Mouse (Mus musculus): ENCODE results near the gene Elk4. TPM values are rescaled to one million over a fixed set of nuclear protein-coding genes. Genes with fewer than 3 reads are reported as not detected.
A peak's percentile ranks its signal among the peaks of the same experiment; 100 is the strongest.

The Elk4 gene
- total RNA-seq, 2 experiments from 2014 or later = 53.1 to 90.6 TPM

- no peak for ATAC-seq (ENCODE audit: poor library complexity, severe bottlenecking)
These were observed 52.8 kb downstream of the Elk4 start for GRCm38 (mm10) chr1:132060036-132060769.

DNA sequence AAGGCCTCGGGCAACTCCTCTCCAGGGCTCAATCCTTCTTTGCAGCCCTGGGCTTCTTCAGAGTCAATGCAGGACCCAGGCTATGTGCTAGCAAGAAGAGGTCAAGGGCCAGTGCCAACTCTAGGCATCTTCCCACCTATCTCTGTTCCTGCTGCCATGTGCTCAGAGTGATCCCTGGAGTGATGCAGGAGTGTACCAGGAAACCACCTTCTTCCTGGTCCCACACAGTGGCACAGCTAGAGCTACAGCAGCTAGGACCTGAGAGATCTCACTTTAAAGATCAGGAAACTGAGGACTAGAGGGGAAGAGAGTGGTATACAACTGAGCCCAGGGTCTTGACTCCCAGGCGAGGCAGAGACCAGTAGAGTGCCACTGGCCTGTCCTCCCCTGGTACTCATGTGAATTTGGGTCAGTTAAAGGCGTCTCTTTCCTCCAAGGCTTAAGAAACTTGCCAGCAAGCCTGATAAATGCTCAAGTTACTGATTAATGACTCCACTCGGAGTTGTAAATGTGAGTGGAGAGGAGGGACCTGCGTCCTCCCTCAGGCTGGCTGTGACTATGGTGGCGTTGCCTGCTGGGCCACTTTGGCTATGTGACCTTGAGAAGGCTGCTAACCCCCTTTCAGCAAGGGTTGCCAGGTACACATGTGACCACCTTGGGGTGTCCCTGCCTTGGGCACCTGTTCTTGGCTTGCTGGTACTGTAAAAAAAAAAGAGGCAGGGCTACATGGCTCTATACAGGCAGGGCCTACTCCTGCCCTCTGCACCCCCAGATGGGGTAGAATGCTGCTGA is 54.5 kb downstream of the Elk4 start:
- no peak for ATAC-seq (ENCODE audit: poor library complexity, severe bottlenecking)

GRCm38 (mm10) chr1:132063096-132063495 is 55.7 kb downstream of the Elk4 start:
- no peak for ATAC-seq (ENCODE audit: poor library complexity, severe bottlenecking)

DNA sequence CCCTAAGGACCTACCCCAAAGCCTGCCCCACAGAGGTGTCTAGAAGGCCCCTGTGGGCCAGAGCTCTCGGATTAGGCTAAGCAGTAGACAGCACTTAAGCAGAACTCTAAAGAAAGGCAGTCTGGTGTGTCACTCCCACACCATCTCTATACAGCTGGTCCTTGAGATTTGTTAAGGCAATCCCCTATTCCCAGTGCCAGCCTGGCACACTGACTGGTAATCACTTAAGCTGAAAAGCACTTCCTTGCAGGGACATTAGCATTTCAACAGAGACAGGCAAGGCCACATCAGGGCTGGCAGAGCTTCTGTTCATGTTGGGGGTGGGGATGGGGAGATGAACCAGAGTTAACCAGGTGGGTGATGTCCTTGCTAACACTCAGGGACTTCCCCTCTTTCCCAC is 57.6 kb downstream of the Elk4 start:
- ATAC-seq (ENCODE audit: poor library complexity, severe bottlenecking) = no peak

DNA sequence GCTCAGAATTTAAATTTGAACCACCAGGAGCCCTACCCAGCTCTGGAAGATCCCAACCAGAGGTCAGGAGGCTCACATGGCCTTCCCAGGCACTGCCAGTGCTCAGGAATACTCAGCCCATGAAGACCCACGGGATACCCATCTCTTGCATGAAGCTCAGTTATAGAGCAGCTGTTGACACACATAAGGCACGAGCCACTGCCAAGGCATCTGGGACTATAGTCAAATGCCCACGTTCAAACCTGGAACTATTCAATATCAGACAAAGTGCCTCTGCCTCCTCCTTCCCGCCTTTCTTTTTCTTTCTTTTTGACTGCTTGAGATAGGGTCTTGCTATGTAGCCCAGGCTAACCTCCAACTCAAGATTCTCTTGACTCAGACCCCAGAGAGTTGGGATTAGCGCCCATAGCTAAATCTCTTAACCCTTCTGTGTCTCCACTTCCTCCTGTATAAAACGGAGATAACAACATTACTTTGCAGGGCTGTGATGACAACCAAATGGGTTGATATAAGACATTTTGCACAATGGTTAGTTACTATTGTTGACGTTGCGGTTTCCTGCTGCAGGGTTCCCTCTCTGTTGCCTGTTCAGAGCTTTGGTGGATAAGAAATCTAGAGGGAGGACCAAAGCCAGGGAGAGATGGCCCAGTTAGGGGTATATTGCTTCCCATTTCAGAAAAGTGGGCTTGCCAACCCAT is 58.2 kb downstream of the Elk4 start:
- no peak for ATAC-seq (ENCODE audit: poor library complexity, severe bottlenecking)

- ATAC-seq (ENCODE audit: poor library complexity, severe bottlenecking) = peak; percentile 65
These were observed 60.2 kb downstream of the Elk4 start, which contains the start of gene Mfsd4a for GRCm38 (mm10) chr1:132067261-132068255. Mfsd4a (minus strand) TSS chr1:132068062.

DNA sequence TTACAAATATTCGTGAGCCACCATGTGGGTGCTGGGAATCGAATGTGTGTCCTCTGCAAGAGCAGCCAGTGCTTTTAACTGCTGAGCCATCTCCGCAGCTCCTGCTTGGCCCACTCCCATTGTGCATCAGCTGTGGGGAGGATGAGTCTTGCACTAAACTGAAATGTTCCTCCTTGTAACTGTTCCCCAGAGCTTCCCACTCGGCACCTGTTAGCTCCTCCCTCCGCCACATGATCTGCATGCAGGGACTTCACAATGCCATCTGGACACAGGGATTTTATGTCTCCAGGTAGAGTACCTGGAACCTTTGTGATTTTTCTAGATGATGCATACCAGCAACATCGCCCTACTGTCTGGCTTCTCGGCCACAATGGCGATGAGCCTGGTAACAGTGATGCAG is 62.0 kb downstream of the Elk4 start:
- no peak for ATAC-seq (ENCODE audit: poor library complexity, severe bottlenecking)

DNA sequence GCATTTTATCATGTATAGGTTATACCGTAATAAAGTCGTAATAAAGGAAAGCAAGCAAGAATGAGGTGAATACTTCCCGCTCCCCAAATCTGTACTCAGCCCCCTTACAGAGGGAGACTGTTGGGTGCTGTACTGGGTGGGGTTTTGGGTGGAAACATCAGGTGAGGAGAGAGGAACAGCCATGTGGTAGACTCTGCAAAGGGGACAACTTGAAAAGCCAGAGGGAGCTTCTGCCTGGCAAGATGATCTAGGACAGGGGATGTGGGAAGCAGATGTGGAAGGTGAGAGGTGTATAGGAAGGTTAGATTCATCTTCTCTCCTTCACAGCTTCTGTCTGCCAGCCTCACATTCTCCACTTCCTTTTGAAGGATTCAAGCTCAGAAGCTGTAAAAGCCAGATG is 63.3 kb downstream of the Elk4 start:
- ATAC-seq (ENCODE audit: poor library complexity, severe bottlenecking) = no peak

DNA sequence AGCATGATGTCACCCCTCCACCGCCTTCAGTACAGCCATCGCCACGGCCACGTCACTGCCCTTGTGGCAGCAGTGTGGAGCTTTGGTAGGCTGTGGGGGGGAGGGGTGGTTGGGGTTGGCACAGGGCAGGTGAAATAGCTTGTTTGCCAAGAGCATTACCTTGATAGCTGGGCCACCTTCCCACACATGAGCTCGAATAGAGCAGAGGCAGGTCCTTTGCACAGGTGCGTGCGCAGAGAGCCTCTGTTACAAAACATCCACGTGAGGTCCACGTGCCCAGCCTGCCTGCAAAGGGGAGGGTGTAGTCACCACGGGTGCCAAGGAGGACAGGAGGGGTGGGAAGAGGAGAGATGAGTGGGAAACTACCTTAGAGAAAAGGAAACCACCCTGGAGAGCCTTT is 68.2 kb downstream of the Elk4 start:
- no peak for ATAC-seq (ENCODE audit: poor library complexity, severe bottlenecking)

- ATAC-seq (ENCODE audit: poor library complexity, severe bottlenecking) = no peak
These were observed 71.0 kb downstream of the Elk4 start for GRCm38 (mm10) chr1:132078413-132078812.

Other genes with a start within 250 kb of the Elk4 start
- gene Pm20d1, start 210.2 kb upstream of the Elk4 start, total RNA-seq (2015) = 0.07 TPM in 1 of 2 replicates, not detected in the other
- not detected in 2 replicates for gene Pm20d1, start 210.2 kb upstream of the Elk4 start, total RNA-seq (2017)
- 3.4 and 7.8 TPM in 2 replicates for gene Slc41a1, start 180.1 kb upstream of the Elk4 start, total RNA-seq (2015)
- gene Slc41a1, start 180.1 kb upstream of the Elk4 start, total RNA-seq (2017) = 3.1 and 5.3 TPM in 2 replicates
- gene Rab29, start 140.4 kb upstream of the Elk4 start, total RNA-seq (2015) = 45.3 and 48.4 TPM in 2 replicates
- 31.1 and 33.4 TPM in 2 replicates for gene Rab29, start 140.4 kb upstream of the Elk4 start, total RNA-seq (2017)
- 145 TPM in 2 replicates for gene Nucks1, start 97.1 kb upstream of the Elk4 start, total RNA-seq (2015)
- 234 and 235 TPM in 2 replicates for gene Nucks1, start 97.1 kb upstream of the Elk4 start, total RNA-seq (2017)
- gene Slc45a3, start 44.6 kb upstream of the Elk4 start, total RNA-seq (2015) = 0.16 and 0.46 TPM in 2 replicates
- gene Slc45a3, start 44.6 kb upstream of the Elk4 start, total RNA-seq (2017) = 0.33 TPM in 1 of 2 replicates, not detected in the other
- 0.11 TPM in 1 of 2 replicates, not detected in the other for gene Mfsd4a, start 60.5 kb downstream of the Elk4 start, total RNA-seq (2015)
- gene Mfsd4a, start 60.5 kb downstream of the Elk4 start, total RNA-seq (2017) = 0.51 and 0.61 TPM in 2 replicates
- 0.14 TPM in 1 of 2 replicates, not detected in the other for gene Cdk18, start 132.1 kb downstream of the Elk4 start, total RNA-seq (2015)
- gene Cdk18, start 132.1 kb downstream of the Elk4 start, total RNA-seq (2017) = 0.04 TPM in 1 of 2 replicates, not detected in the other
- gene Lemd1, start 183.8 kb downstream of the Elk4 start, total RNA-seq (2015) = not detected in 2 replicates
- gene Lemd1, start 183.8 kb downstream of the Elk4 start, total RNA-seq (2017) = not detected in 2 replicates
- not detected in 2 replicates for gene AC124108.1, start 183.8 kb downstream of the Elk4 start, total RNA-seq (2015)
- gene AC124108.1, start 183.8 kb downstream of the Elk4 start, total RNA-seq (2017) = not detected in 2 replicates
- not detected in 2 replicates for gene Gm10188, start 222.2 kb downstream of the Elk4 start, total RNA-seq (2015)
- not detected in 2 replicates for gene Gm10188, start 222.2 kb downstream of the Elk4 start, total RNA-seq (2017)